Comparison of ENCODE assay signal across 9 mouse cellular contexts in genomic region chr1:150991745-150992554, GRCm38 (mm10). TPM values are rescaled to one million over a fixed set of nuclear protein-coding genes. Genes with fewer than 3 reads are reported as not detected.
A peak's percentile ranks its signal among the peaks of the same experiment; 100 is the strongest.
DNase-seq lines count a peak whose midpoint lies in the region; ATAC-seq lines count a peak whose summit lies in the region.
"Had no signal": no experiment of that assay in that cellular context is flagged by ENCODE, and none has a peak within 500 bp of the region (broad histone marks: within the 10 kb centered on the region; RNA-seq: fewer than 3 reads in every experiment).

No protein-coding gene starts in this region.

- peak overlapping the region; percentile 1 for H3K27ac ChIP-seq in kidney, embryonic 16.5 days (ENCODE audit: low read length)
- peak overlapping the region; percentile 95 for H3K27ac ChIP-seq in limb, embryonic 12.5 days
- H3K27ac ChIP-seq: macrophage had no signal

- H3K36me3 ChIP-seq in kidney, embryonic 16.5 days (ENCODE audit: insufficient read depth, low read length): 0 out of 2 replicates have a peak, but pooled peaks cover 3% of the 10 kb centered on the region
- 0 out of 2 replicates have a peak, but pooled peaks cover 3% of the 10 kb centered on the region for H3K36me3 ChIP-seq in limb, embryonic 12.5 days

- peak overlapping the region; percentile 18 for H3K9ac ChIP-seq in kidney, embryonic 16.5 days (replicated peaks; ENCODE audit: low read length)
- H3K9ac ChIP-seq in limb, embryonic 12.5 days (replicated peaks): peak overlapping the region; percentile 91

- no peaks in the 10 kb centered on the region for H3K27me3 ChIP-seq in kidney, embryonic 16.5 days (ENCODE audit: insufficient read depth, low read length)
- H3K27me3 ChIP-seq in limb, embryonic 12.5 days: no peaks in the 10 kb centered on the region

- H3K4me1 ChIP-seq in kidney, embryonic 16.5 days (ENCODE audit: insufficient read depth, low read length): peaks cover 16% of the 10 kb centered on the region
- H3K4me1 ChIP-seq in limb, embryonic 12.5 days (replicated peaks): peaks cover 15% of the 10 kb centered on the region

- peak overlapping the region; percentile 78 for H3K4me2 ChIP-seq in kidney, embryonic 16.5 days (replicated peaks; ENCODE audit: low read depth, low read length)
- H3K4me2 ChIP-seq in limb, embryonic 12.5 days: peak overlapping the region; percentile 68

- 1% methylated on average over 10 of the region's 10 CpGs for WGBS in kidney, embryonic 16.5 days
- 1% methylated on average over 10 of the region's 10 CpGs for WGBS in limb, embryonic 12.5 days

- H3K9me3 ChIP-seq in kidney, embryonic 16.5 days (ENCODE audit: low read length): peaks cover 6% of the 10 kb centered on the region; the same call in 1 of the 2 replicates
- H3K9me3 ChIP-seq in limb, embryonic 12.5 days: peaks cover 5% of the 10 kb centered on the region; the same call in 1 of the 2 replicates

- peak; percentile 37 for ATAC-seq in kidney, embryonic 16.5 days (ENCODE audit: low FRiP score, low TSS enrichment)
- peak; percentile 19; the same call in 1 of the 2 replicates for ATAC-seq in limb, embryonic 12.5 days (ENCODE audit: insufficient number of reproducible peaks, insufficient read depth, low FRiP score, low TSS enrichment, low read depth)

- DNase-seq in kidney, postnatal 14 days: no peak
- DNase-seq in heart, adult 8-10 months (ENCODE audit: low spot score): peak; percentile 41
- DNase-seq in neural tube, embryonic 10.5 days (ENCODE audit: extremely low spot score, low spot score): peak; percentile 38
- no peak for DNase-seq in thymus, postnatal 36 days
- DNase-seq in right cerebral cortex, adult 18-20 months: no peak
- DNase-seq in kidney, adult 18-20 months: no peak

- H3K4me3 ChIP-seq in kidney, embryonic 16.5 days (ENCODE audit: low read length): peak overlapping the region; percentile 67
- H3K4me3 ChIP-seq in limb, embryonic 12.5 days (replicated peaks): peak overlapping the region; percentile 74

RNA-seq across cellular contexts. Expression of gene Hmcn1, which starts 1.3 kb away (rescaled TPM):
- polyA plus RNA-seq in kidney, embryonic 16.5 days (2015; fragmentation: Nextera tagmentation; extraction: Ambion mirVana): 21.9 and 23.6 TPM in 2 replicates
- total RNA-seq in heart, adult 8-10 months (2022): 10 to 100 TPM; 10.9 to 15.1 (median 12.2) TPM
- polyA plus RNA-seq in limb, embryonic 12.5 days (2016; fragmentation: Nextera tagmentation; extraction: Ambion mirVana): 23.8 and 25.6 TPM in 2 replicates
- polyA plus RNA-seq: macrophage had no signal

Comparison
In these comparisons a context has a peak if more than half of its experiments do, and no peak if none do; other contexts are left out.
1. DNase-seq: peak in heart, adult 8-10 months (single experiment) and neural tube, embryonic 10.5 days (single experiment); none in kidney, postnatal 14 days (single experiment), thymus, postnatal 36 days (0 of 2), right cerebral cortex, adult 18-20 months (single experiment) and kidney, adult 18-20 months (single experiment).